Mouse (Mus musculus): ENCODE measurements at regions not wholly inside any gene's neighbourhood (a gene's known extent, or its start where the extent isn't known, plus 50 kb on each side); places are given as distances from the start of the nearest gene placed in this dataset.

DNA sequence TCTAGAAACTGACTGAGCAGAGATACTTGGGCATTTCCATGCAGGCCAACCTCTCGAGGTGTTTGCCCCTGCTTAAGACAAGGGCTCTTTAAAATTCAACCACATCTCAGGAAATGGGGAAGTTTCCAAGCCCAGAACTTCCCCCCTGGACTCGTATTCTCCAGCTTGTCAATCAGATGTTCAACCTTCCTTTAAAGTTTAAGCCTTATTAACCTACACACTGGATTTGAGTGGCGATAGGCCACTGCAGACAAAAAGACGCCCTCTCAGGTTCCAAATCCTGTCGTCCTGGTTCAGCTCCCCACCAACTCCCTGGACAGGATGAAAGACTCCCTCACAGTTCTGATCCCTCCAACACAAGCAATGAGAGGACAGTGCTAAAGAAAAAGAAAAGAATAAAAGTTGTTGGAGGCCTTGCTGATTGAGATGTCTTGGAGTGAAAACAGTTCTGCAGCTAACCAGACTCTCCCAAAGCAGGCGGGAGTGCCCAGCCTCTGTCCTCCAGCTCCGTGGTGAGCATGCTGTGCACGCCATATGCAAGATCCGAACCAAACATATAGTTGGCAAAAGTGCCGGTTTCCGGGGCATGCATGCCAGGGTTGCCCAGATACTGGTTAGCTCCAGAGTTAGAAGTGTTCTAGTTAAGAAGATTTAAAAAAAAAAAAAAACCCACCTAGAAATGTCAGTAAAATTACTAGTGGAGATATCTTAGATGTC lies 298.3 kb downstream of the Mycn start:
- DNase-seq (ENCODE audit: low spot score in 2 of 2): no peak

DNA sequence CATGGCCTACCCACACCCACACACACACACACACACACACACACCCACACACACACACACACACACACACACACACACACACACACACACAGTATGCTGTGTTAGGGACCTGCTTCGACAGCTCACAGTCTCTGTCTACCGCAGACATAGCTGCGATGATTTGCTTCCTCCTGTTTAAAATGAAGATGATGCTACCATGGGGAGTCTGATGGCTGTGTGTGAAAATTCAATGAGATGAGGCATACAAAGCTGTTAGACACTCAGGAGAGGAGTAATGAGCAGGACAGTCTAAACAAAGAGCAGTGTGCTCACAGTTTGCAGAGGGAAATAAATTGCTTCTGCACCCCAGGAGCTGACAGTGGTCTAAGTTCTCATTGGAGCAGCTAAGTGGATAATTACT lies 306.4 kb downstream of the Mycn start:
- DNase-seq (ENCODE audit: low spot score in 2 of 2): no peak

DNA sequence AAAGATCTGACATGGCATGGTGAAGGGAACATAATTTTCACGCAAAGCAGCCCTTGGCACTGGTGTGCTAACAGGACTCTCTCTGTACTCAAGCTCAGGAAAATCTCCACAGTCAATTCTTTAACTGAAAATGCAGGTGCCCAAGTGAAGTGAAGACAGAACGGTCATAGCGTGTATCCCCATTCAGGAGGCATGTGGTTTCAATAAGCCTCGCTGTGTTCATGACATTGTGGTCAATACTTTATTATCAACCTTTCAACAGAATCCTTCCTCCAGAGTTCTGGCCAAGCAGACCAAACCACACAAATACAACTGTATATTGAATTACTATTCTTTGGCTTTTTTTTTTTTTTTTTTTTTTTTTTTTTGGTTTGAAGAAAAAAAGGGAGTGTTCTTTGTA lies 314.1 kb downstream of the Mycn start:
- no peak for DNase-seq (ENCODE audit: low spot score in 2 of 2)

- no peak for DNase-seq (ENCODE audit: low spot score in 2 of 2)
These were observed 315.9 kb downstream of the Mycn start for GRCm38 (mm10) chr12:12625788-12626187.

DNA sequence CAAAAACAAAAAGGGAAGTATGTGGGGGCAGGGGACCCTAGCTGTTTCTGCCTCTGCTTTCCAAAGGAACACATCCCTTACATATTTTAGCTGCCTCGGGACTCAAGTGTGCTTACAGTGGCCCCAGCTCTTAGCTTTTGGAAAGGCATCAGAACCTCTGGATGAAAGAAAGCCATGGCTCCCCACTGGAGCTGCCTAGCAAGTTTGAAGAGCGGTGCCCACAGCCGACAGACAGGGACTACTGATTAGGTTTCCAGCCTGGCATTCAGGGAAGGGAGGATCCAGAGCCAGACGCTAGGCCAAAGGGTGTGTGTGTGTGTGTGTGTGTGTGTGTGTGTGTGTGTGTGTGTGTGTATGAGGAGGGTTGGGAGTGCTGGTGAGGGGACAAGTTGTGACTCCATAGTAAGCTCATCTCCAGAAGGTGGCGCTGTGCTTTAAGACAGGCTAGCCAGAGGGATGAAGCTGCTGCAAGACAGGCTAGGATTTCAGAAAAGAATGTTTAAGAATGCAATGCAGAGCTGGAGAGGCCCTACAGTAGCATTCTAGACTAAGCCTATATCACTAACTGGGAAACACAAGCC lies 318.9 kb downstream of the Mycn start:
- peak; percentile 70 to 79 for DNase-seq (ENCODE audit: low spot score in 2 of 2)

DNA sequence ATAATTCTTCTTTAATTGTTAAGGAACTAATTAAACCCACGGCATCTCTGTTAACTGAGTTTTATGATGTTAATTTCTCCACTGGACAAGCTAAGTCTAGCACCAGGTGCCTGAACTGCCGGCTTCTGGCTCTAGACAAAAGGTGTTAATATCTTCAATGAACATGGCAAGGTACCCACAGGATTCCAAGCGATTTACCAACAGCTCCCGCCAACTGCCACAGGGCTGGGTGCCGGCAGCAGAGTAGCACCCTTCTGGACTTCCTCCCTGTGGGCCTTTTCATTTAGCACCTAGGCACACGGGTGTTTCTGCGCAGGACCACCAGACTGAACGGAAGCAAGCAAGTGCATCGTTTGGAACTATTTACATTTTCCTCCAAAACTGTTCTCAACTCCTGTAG lies 320.2 kb downstream of the Mycn start:
- no peak for DNase-seq (ENCODE audit: low spot score in 2 of 2)

GRCm38 (mm10) chr12:12620316-12620715 lies 321.4 kb downstream of the Mycn start:
- DNase-seq (ENCODE audit: low spot score in 2 of 2): no peak

DNA sequence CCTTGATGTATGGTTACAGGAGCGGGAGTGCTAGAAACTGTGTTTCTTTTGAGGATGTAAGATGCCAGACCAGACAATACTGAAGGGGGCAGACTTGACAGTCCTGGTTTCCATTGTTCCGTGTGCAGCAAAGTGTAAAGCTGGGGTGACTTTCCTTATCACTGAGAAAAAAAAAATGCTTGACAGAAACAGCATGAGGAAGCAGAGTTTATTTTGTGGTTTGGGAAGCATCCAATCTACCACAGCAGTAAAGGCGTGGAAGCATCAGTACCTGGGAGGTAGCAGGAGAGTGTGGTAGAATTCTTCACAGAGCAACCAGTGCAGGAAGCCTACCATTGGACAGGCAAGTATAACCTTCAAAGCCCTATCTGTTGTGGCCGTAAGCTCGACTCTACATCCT lies 322.3 kb downstream of the Mycn start:
- DNase-seq (ENCODE audit: low spot score in 2 of 2): no peak

GRCm38 (mm10) chr12:12612520-12612919 lies 329.2 kb downstream of the Mycn start:
- no peak for DNase-seq (ENCODE audit: low spot score in 2 of 2)

DNA sequence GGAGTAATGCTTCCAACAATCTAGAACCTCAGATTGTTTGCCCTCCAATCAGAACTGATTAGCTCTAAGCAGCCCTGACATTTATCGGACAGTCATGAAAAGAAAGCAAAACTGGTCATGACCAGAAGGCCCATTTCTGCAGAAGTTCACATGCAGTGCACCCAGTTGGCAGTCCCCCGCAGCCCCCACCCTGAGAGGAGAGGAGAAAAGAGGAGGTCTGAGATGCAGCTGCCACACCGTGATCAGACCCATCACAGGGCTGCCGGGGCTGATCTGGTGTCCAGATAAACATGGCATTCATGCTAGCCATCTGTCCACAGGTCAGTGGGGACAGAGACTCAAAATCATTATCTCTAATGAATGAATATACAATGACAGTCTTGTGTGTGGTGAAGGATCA lies 330.9 kb downstream of the Mycn start:
- DNase-seq (ENCODE audit: low spot score in 2 of 2): no peak

DNA sequence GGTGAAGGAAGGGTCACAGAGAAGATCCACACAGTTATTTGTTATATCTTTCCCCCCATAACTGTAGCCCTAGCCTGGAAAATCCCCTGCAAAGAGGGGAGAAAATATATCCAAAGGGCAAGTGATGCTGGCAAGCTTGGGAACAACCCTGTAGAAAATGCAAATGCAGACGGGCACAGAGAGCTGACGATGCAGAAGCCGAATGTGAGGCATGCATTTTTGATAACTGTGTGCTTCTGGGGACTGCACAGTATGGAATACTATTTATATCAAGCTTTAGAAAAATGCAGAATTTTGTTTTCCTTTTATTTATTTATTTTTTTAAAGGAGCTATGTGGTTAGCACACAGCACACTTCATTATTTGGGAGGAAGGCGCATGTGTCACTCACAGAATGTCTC lies 333.7 kb downstream of the Mycn start:
- DNase-seq (ENCODE audit: low spot score in 2 of 2): no peak

DNA sequence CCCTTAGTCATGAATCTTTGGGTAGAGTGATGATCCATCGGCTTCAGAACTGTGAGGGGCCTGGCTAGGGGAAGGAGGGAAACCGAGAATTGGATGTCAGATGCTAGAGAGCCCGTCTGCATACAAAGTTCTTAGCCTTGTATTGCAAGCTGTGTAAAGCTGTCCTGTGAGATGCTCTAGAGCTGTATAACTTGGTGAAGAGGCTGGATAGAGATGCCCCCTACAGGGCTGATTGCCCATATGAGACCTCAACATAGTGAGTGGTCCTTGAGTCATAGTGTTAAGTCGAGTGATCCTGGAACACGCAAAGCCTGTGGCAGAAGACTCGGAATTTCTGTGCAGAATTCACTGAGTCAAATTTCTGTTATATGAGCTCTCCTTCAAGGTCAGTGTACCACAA lies 334.8 kb downstream of the Mycn start:
- no peak for DNase-seq (ENCODE audit: low spot score in 2 of 2)

DNA sequence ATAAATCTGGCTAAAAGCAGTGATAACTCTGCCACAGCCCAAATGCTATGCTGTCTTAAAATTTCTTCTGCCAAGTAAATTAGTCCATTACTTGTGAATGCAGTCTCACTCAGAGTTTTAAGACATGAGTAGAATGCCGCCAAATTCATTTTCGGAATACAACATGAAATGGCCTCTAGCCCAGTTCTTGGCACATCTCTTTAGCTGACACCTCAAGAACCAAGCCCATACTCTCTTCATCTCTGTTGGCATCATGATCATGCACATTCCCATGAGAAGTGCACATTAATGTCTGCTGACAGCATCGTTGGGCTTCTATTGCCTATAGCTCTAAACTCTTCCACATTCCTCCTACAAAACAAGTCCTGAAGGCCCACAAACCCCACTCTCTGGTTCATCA lies 336.2 kb downstream of the Mycn start:
- DNase-seq (ENCODE audit: low spot score in 2 of 2): no peak

- DNase-seq (ENCODE audit: low spot score in 2 of 2): no peak
These were observed 339.4 kb downstream of the Fam49a start for GRCm38 (mm10) chr12:12601362-12601761.

- no peak for DNase-seq (ENCODE audit: low spot score in 2 of 2)
These were observed 333.5 kb downstream of the Fam49a start for GRCm38 (mm10) chr12:12595399-12595798.

- no peak for DNase-seq (ENCODE audit: low spot score in 2 of 2)
These were observed 332.6 kb downstream of the Fam49a start for GRCm38 (mm10) chr12:12594567-12594966.

GRCm38 (mm10) chr12:12593343-12593742 lies 331.4 kb downstream of the Fam49a start:
- no peak for DNase-seq (ENCODE audit: low spot score in 2 of 2)

- DNase-seq (ENCODE audit: low spot score in 2 of 2): peak in 1 of 2 experiments; percentile 15
These were observed 328.9 kb downstream of the Fam49a start for GRCm38 (mm10) chr12:12590753-12591291.

DNA sequence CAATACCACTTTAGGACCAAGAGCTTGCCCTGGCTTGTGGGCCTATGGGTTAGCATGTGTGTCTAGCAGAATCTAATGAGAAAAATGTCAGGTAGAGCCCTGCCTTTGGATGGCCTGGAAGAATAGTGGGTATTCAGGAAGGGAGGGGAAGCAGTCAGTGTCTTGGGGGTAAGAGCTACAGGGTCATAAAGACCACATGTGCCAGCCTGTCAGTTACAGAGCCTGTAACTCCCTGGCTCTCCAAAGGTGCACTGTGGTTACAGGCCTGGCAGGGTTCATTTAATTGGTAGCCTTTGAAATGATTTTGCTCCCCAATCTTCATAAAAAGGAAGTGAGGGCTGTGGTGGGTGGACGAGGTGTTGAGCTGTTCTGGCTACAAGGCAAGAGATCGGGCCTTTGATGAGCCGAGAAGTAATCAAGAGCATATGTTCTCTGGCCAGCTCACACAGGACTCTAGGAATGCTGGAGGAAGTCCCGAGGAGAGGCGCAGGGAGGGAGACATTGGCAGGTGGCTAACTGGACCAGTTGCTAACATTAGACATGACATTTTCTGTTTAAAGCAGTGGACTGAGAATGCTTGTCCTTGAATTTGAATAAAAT lies 326.9 kb downstream of the Fam49a start:
- DNase-seq (ENCODE audit: low spot score in 2 of 2): no peak

DNA sequence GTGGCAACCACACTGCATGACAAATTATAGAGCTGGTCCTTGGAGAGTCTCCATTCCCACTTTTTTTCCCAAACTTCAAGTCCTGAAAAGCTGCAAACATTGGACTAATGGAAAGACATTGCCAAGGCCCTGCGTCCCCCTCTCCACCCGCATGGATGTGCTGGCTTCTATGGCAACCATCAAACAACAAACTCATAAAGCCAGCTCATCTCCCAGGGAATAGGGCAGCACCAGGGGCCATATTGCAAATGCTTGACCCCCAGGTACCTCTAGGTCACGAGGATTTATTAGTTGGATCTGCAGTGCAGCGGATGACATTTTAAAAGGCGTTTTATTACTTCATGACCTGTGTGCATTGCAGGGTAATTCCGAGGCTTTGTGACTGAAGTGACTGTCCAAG lies 324.5 kb downstream of the Fam49a start:
- no peak for DNase-seq (ENCODE audit: low spot score in 2 of 2)

DNA sequence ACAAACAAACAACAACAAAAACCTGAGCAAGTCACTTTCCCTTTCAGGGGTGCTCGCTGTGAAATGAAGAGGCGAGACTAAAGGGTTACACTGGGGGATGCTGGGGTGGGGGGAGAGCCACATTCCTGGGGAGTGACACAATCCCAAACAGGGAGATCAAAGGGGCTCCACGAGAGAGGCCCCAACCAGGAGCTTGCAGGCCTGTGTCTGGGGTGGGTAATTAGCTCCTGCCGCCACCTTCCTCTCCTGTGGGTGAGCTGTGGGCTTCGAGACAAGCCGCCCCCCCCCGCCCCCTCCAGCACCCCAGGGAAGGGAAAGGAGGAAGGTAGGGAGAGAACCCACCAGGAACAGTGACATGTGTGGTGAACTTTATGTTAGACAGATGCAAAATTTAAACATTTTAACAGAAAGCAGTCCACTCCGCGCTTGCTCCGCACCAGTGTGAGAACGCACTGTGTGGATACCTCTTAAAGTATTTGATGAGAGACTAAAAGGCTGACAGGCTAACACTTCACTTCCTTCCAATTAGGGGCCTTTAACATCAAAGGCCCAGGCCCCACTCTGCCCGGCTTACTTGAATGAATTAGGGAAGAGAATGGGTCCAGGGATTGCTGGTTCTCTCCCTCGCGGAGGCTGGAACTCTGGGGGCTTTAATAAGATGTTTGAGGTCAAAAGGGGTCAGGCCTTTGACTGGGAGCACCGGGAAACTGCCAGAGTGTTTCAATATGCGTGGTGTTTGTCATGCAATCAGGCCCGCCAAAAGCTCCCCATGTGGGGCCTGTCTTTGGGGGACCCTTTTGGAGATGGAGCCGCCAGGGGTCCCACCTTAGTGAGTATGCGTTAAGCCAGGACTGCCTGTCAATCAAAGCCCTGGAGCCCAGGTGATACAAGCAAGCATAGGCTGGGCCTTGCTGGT lies 319.6 kb downstream of the Fam49a start:
- no peak for DNase-seq (ENCODE audit: low spot score in 2 of 2)

- DNase-seq (ENCODE audit: low spot score in 2 of 2): no peak
These were observed 318.8 kb downstream of the Fam49a start for GRCm38 (mm10) chr12:12580763-12581178.

Measured in frontal cortex, postnatal 10 days (tissue).